Mouse (Mus musculus) heart, embryonic 12.5 days (tissue): ENCODE measurements around the gene Serinc2. TPM values are rescaled to one million over a fixed set of nuclear protein-coding genes. Genes with fewer than 3 reads are reported as not detected.

Experiments used
- ATAC-seq: fragments of 200-750 bp; cut with Nextera tagmentation; 2 replicates; pipeline ENCODE4 v1.8.0; 2017; ENCODE audit warnings: moderate TSS enrichment, moderate library complexity; ENCODE audit not compliant: insufficient number of reproducible peaks, low FRiP score
- H3K27ac ChIP-seq: fragments of 300-500 bp; sonication (generic); 2 replicates; pipeline ENCODE4 v1.5.1; 2016; ENCODE audit warnings: mild to moderate bottlenecking, moderate library complexity; ENCODE audit not compliant: poor library complexity, severe bottlenecking
- H3K27me3 ChIP-seq: fragments of 300-500 bp; sonication (generic); replicated peaks from 2 replicates; pipeline ENCODE4 v1.6.1; 2016; ENCODE audit warnings: mild to moderate bottlenecking, moderate library complexity
- H3K36me3 ChIP-seq: fragments of 300-500 bp; sonication (generic); 2 replicates; pipeline ENCODE4 v1.6.1; 2016; ENCODE audit warnings: mild to moderate bottlenecking, moderate library complexity
- H3K4me1 ChIP-seq: fragments of 300-500 bp; sonication (generic); replicated peaks from 2 replicates; pipeline ENCODE4 v1.6.1; 2016; ENCODE audit warnings: mild to moderate bottlenecking
- H3K4me2 ChIP-seq: fragments of 300-500 bp; sonication (generic); 2 replicates; pipeline ENCODE4 v1.6.1; 2016; ENCODE audit warnings: mild to moderate bottlenecking, moderate library complexity
- H3K4me3 ChIP-seq: fragments of 300-500 bp; sonication (generic); 2 replicates; pipeline ENCODE4 v1.5.1; 2016; ENCODE audit warnings: mild to moderate bottlenecking
- H3K9ac ChIP-seq: fragments of 300-500 bp; sonication (generic); 2 replicates; pipeline ENCODE4 v1.6.1; 2016; ENCODE audit warnings: mild to moderate bottlenecking, moderate library complexity
- H3K9me3 ChIP-seq: fragments of 300-500 bp; sonication (generic); replicated peaks from 2 replicates; pipeline ENCODE4 v1.6.1; 2016; ENCODE audit warnings: mild to moderate bottlenecking, moderate library complexity
- WGBS: fragments of 180-500 bp; shearing (Covaris S2); methylation state at CpG from one replicate; pipeline ENCODE4 v1.1.7; 2016; 5-methylcytosine and 5-hydroxymethylcytosine counted together
- polyA plus RNA-seq: library from polyadenylated mRNA; unstranded; fragments of >200 nt; fragmentation: Nextera tagmentation; extraction: Ambion mirVana; gene quantifications from 2 replicates; pipeline ENCODE4 v1.2.1, GENCODE M21; 2016

Serinc2 gene
- polyA plus RNA-seq, 1 experiment from 2014 or later = 13.6 TPM

GRCm38 (mm10) chr4:130297123-130297529 is 18.1 kb upstream of the Serinc2 start:
- H3K4me2 ChIP-seq = peak overlapping the region; percentile 4
- no peaks in the 10 kb centered on the region for H3K9me3 ChIP-seq
- no peaks in the 10 kb centered on the region for H3K36me3 ChIP-seq
- 14% methylated on average over 13 of the region's 13 CpGs for WGBS
- no peaks in the 10 kb centered on the region for H3K27me3 ChIP-seq
- peaks cover 15% of the 10 kb centered on the region for H3K4me1 ChIP-seq
- H3K9ac ChIP-seq = no peak overlapping the region
- peak; percentile 70 for ATAC-seq
- no peak overlapping the region for H3K27ac ChIP-seq
- H3K4me3 ChIP-seq = no peak overlapping the region

- Histone ChIP-seq H3K4me2 (no peak overlapping the region), H3K27ac (no peak overlapping the region), H3K9me3 (no peaks in the 10 kb centered on the region), H3K36me3 (no peaks in the 10 kb centered on the region), H3K4me1 (peaks cover 15% of the 10 kb centered on the region), H3K4me3 (no peak overlapping the region), H3K27me3 (no peaks in the 10 kb centered on the region), H3K9ac (no peak overlapping the region)
- ATAC-seq = no peak
- WGBS = 74% methylated on average over 13 of the region's 13 CpGs
Measured at GRCm38 (mm10) chr4:130296243-130296965, 17.4 kb upstream of the Serinc2 start.

GRCm38 (mm10) chr4:130295047-130295745 is 16.2 kb upstream of the Serinc2 start:
- H3K36me3 ChIP-seq = no peaks in the 10 kb centered on the region
- H3K4me1 ChIP-seq = peaks cover 15% of the 10 kb centered on the region
- no peak overlapping the region for H3K4me3 ChIP-seq
- WGBS = 50% methylated on average over 23 of the region's 23 CpGs
- 0 out of 2 replicates have a peak overlapping the region, but pooled peaks have one; percentile 11 for H3K27ac ChIP-seq
- no peak overlapping the region; the same call in 1 of the 2 replicates for H3K9ac ChIP-seq
- H3K4me2 ChIP-seq = peak overlapping the region; percentile 34; the same call in 1 of the 2 replicates
- no peak for ATAC-seq
- no peaks in the 10 kb centered on the region for H3K9me3 ChIP-seq
- H3K27me3 ChIP-seq = 0 out of 2 replicates have a peak, but pooled peaks cover 6% of the 10 kb centered on the region

- no peak overlapping the region for H3K4me3 ChIP-seq
- H3K9me3 ChIP-seq = no peaks in the 10 kb centered on the region
- 66% methylated on average over 8 of the region's 8 CpGs for whole genome bisulfite sequencing
- H3K36me3 ChIP-seq = no peaks in the 10 kb centered on the region
- H3K9ac ChIP-seq = no peak overlapping the region
- peaks cover 13% of the 10 kb centered on the region for H3K4me1 ChIP-seq
- H3K4me2 ChIP-seq = no peak overlapping the region
- H3K27ac ChIP-seq = no peak overlapping the region
- no peak for ATAC-seq
- 0 out of 2 replicates have a peak, but pooled peaks cover 6% of the 10 kb centered on the region for H3K27me3 ChIP-seq
Measured at GRCm38 (mm10) chr4:130294513-130294912, 15.5 kb upstream of the Serinc2 start.

- peaks cover 6% of the 10 kb centered on the region; the same call in 1 of the 2 replicates for H3K27me3 ChIP-seq
- H3K4me2 ChIP-seq = no peak overlapping the region
- H3K9me3 ChIP-seq = no peaks in the 10 kb centered on the region
- no peak overlapping the region for H3K27ac ChIP-seq
- no peak overlapping the region for H3K9ac ChIP-seq
- WGBS = 4% methylated on average over 4 of the region's 4 CpGs
- H3K4me1 ChIP-seq = peaks cover 4% of the 10 kb centered on the region
- no peaks in the 10 kb centered on the region for H3K36me3 ChIP-seq
- no peak overlapping the region for H3K4me3 ChIP-seq
- peak; percentile 47; the same call in 1 of the 2 replicates for ATAC-seq
Measured at GRCm38 (mm10) chr4:130292271-130292670, 13.3 kb upstream of the Serinc2 start.

GRCm38 (mm10) chr4:130289824-130290223 is 10.8 kb upstream of the Serinc2 start:
- Histone ChIP-seq H3K36me3 (no peaks in the 10 kb centered on the region), H3K27me3 (peaks cover 16% of the 10 kb centered on the region), H3K9ac (no peak overlapping the region), H3K4me1 (no peaks in the 10 kb centered on the region), H3K4me2 (no peak overlapping the region), H3K9me3 (no peaks in the 10 kb centered on the region), H3K27ac (no peak overlapping the region), H3K4me3 (no peak overlapping the region)
- 71% methylated on average over 3 of the region's 3 CpGs for WGBS
- no peak for ATAC-seq

- Histone ChIP-seq H3K9ac (no peak overlapping the region), H3K36me3 (no peaks in the 10 kb centered on the region), H3K4me1 (no peaks in the 10 kb centered on the region), H3K4me3 (no peak overlapping the region), H3K27me3 (peaks cover 30% of the 10 kb centered on the region), H3K27ac (no peak overlapping the region), H3K9me3 (no peaks in the 10 kb centered on the region), H3K4me2 (no peak overlapping the region)
- WGBS = 26% methylated on average over 3 of the region's 3 CpGs
- no peak for ATAC-seq
Measured at GRCm38 (mm10) chr4:130286531-130286930, 7.5 kb upstream of the Serinc2 start.

- Histone ChIP-seq H3K4me1 (no peaks in the 10 kb centered on the region), H3K4me3 (no peak overlapping the region), H3K9me3 (no peaks in the 10 kb centered on the region), H3K27ac (no peak overlapping the region), H3K9ac (no peak overlapping the region), H3K36me3 (no peaks in the 10 kb centered on the region), H3K27me3 (peaks cover 46% of the 10 kb centered on the region), H3K4me2 (no peak overlapping the region)
- 60% methylated on average over 9 of the region's 9 CpGs for WGBS
- no peak for ATAC-seq
Measured at GRCm38 (mm10) chr4:130283826-130284225, 4.8 kb upstream of the Serinc2 start.

- Histone ChIP-seq H3K4me3 (no peak overlapping the region), H3K4me1 (no peaks in the 10 kb centered on the region), H3K36me3 (no peaks in the 10 kb centered on the region), H3K27ac (no peak overlapping the region), H3K9me3 (no peaks in the 10 kb centered on the region), H3K27me3 (peaks cover 56% of the 10 kb centered on the region), H3K9ac (no peak overlapping the region), H3K4me2 (no peak overlapping the region)
- ATAC-seq = no peak
- WGBS = 69% methylated on average over 5 of the region's 5 CpGs
Measured at GRCm38 (mm10) chr4:130282856-130283255, 3.9 kb upstream of the Serinc2 start.

- WGBS = 66% methylated on average over 7 of the region's 7 CpGs
- no peak overlapping the region for H3K9ac ChIP-seq
- peaks cover 20% of the 10 kb centered on the region for H3K4me1 ChIP-seq
- ATAC-seq = no peak
- no peak overlapping the region for H3K27ac ChIP-seq
- no peaks in the 10 kb centered on the region for H3K36me3 ChIP-seq
- H3K4me3 ChIP-seq = no peak overlapping the region
- peaks cover 95% of the 10 kb centered on the region for H3K27me3 ChIP-seq
- H3K4me2 ChIP-seq = no peak overlapping the region
- no peaks in the 10 kb centered on the region for H3K9me3 ChIP-seq
Measured at GRCm38 (mm10) chr4:130276573-130277176, 2.3 kb downstream of the Serinc2 start.

GRCm38 (mm10) chr4:130275823-130276105 is 3.2 kb downstream of the Serinc2 start:
- Histone ChIP-seq H3K27ac (no peak overlapping the region), H3K9ac (no peak overlapping the region), H3K4me1 (peaks cover 20% of the 10 kb centered on the region), H3K36me3 (no peaks in the 10 kb centered on the region), H3K9me3 (no peaks in the 10 kb centered on the region), H3K4me3 (peak overlapping the region; percentile 56), H3K4me2 (peak overlapping the region; percentile 92; the same call in 1 of the 2 replicates), H3K27me3 (peaks cover 95% of the 10 kb centered on the region)
- no peak for ATAC-seq
- WGBS = 49% methylated on average over 5 of the region's 5 CpGs
